Mouse (Mus musculus): ENCODE data around the gene 4930579F01Rik.

The 4930579F01Rik gene

GRCm38 (mm10) chr3:138193683-138194302 lies at the start of gene 4930579F01Rik:
4930579F01Rik (minus strand) TSS chr3:138193825.
- DNase-seq (ENCODE audit: low read depth, low spot score) = no peak

- DNase-seq (ENCODE audit: low read depth, low spot score) = no peak
These were observed 49.3 kb upstream of the 4930579F01Rik start for GRCm38 (mm10) chr3:138242933-138243332.

- DNase-seq (ENCODE audit: low read depth, low spot score) = no peak
These were observed 48.5 kb upstream of the 4930579F01Rik start for GRCm38 (mm10) chr3:138242021-138242726.

GRCm38 (mm10) chr3:138241371-138241770 lies 47.7 kb upstream of the 4930579F01Rik start:
- no peak for DNase-seq (ENCODE audit: low read depth, low spot score)

GRCm38 (mm10) chr3:138240942-138241341 lies 47.3 kb upstream of the 4930579F01Rik start:
- DNase-seq (ENCODE audit: low read depth, low spot score) = no peak

GRCm38 (mm10) chr3:138240411-138240810 lies 46.8 kb upstream of the 4930579F01Rik start:
- no peak for DNase-seq (ENCODE audit: low read depth, low spot score)

GRCm38 (mm10) chr3:138239461-138239860 lies 45.8 kb upstream of the 4930579F01Rik start:
- DNase-seq (ENCODE audit: low read depth, low spot score) = no peak

GRCm38 (mm10) chr3:138238046-138238445 lies 44.4 kb upstream of the 4930579F01Rik start:
- DNase-seq (ENCODE audit: low read depth, low spot score) = no peak

GRCm38 (mm10) chr3:138236546-138237163 lies 43.0 kb upstream of the 4930579F01Rik start:
- DNase-seq (ENCODE audit: low read depth, low spot score) = no peak

GRCm38 (mm10) chr3:138231531-138231930 lies 37.9 kb upstream of the 4930579F01Rik start:
- DNase-seq (ENCODE audit: low read depth, low spot score) = no peak

GRCm38 (mm10) chr3:138230266-138230665 lies 36.6 kb upstream of the 4930579F01Rik start:
- DNase-seq (ENCODE audit: low read depth, low spot score) = no peak

GRCm38 (mm10) chr3:138229448-138229847 lies 35.8 kb upstream of the 4930579F01Rik start:
- no peak for DNase-seq (ENCODE audit: low read depth, low spot score)

- no peak for DNase-seq (ENCODE audit: low read depth, low spot score)
These were observed 34.2 kb upstream of the 4930579F01Rik start for GRCm38 (mm10) chr3:138227782-138228181.

GRCm38 (mm10) chr3:138227082-138227481 lies 33.5 kb upstream of the 4930579F01Rik start:
- no peak for DNase-seq (ENCODE audit: low read depth, low spot score)

- no peak for DNase-seq (ENCODE audit: low read depth, low spot score)
These were observed 32.9 kb upstream of the 4930579F01Rik start for GRCm38 (mm10) chr3:138226476-138226875.

- DNase-seq (ENCODE audit: low read depth, low spot score) = no peak
These were observed 32.2 kb upstream of the 4930579F01Rik start for GRCm38 (mm10) chr3:138225853-138226252.

- no peak for DNase-seq (ENCODE audit: low read depth, low spot score)
These were observed 31.7 kb upstream of the 4930579F01Rik start for GRCm38 (mm10) chr3:138225331-138225730.

- no peak for DNase-seq (ENCODE audit: low read depth, low spot score)
These were observed 30.8 kb upstream of the 4930579F01Rik start for GRCm38 (mm10) chr3:138224363-138224954.

GRCm38 (mm10) chr3:138222952-138223351 lies 29.3 kb upstream of the 4930579F01Rik start:
- DNase-seq (ENCODE audit: low read depth, low spot score) = peak; percentile 21

GRCm38 (mm10) chr3:138222511-138222910 lies 28.9 kb upstream of the 4930579F01Rik start:
- no peak for DNase-seq (ENCODE audit: low read depth, low spot score)

- no peak for DNase-seq (ENCODE audit: low read depth, low spot score)
These were observed 27.5 kb upstream of the 4930579F01Rik start for GRCm38 (mm10) chr3:138221116-138221515.

- no peak for DNase-seq (ENCODE audit: low read depth, low spot score)
These were observed 24.1 kb upstream of the 4930579F01Rik start, which contains the start of gene Adh7 for GRCm38 (mm10) chr3:138217631-138218264. Adh7 (plus strand) TSS chr3:138217760.
